Mouse (Mus musculus) stomach, postnatal 0 days (tissue): ENCODE measurements around the gene Ostf1. TPM values are rescaled to one million over a fixed set of nuclear protein-coding genes. Genes with fewer than 3 reads are reported as not detected.

Experiments used
- ATAC-seq: fragments of 200-750 bp; cut with Nextera tagmentation; 2 replicates; pipeline ENCODE4 v1.8.0; 2017; ENCODE audit not compliant: low FRiP score, low TSS enrichment
- DNase-seq: peaks from one replicate; pipeline ENCODE4 v3.0.0-alpha.2; 2016; ENCODE audit warnings: low spot score
- H3K27ac ChIP-seq: fragments of 300-500 bp; sonication (generic); replicated peaks from 2 replicates; pipeline ENCODE4 v1.5.1; 2014; ENCODE audit warnings: mild to moderate bottlenecking, control low read depth
- H3K27me3 ChIP-seq: fragments of 300-500 bp; sonication (generic); 2 replicates; pipeline ENCODE4 v1.6.1; 2014; ENCODE audit warnings: low read length; ENCODE audit not compliant: control insufficient read depth, insufficient read depth
- H3K36me3 ChIP-seq: fragments of 300-500 bp; sonication (generic); 2 replicates; pipeline ENCODE4 v1.6.1; 2014; ENCODE audit warnings: low read length, mixed read lengths; ENCODE audit not compliant: control insufficient read depth, insufficient read depth
- H3K4me1 ChIP-seq: fragments of 300-500 bp; sonication (generic); replicated peaks from 2 replicates; pipeline ENCODE4 v1.6.1; 2014; ENCODE audit warnings: antibody characterized with exemption; ENCODE audit not compliant: control insufficient read depth, insufficient read depth
- H3K4me2 ChIP-seq: fragments of 300-500 bp; sonication (generic); replicated peaks from 2 replicates; pipeline ENCODE4 v1.6.1; 2014; ENCODE audit warnings: low read depth, mild to moderate bottlenecking, control low read depth, moderate library complexity
- H3K4me3 ChIP-seq: fragments of 300-500 bp; sonication (generic); 2 replicates; pipeline ENCODE4 v1.5.1; 2014; ENCODE audit warnings: low read depth, low read length, control low read depth
- H3K9ac ChIP-seq: fragments of 300-500 bp; sonication (generic); 2 replicates; pipeline ENCODE4 v1.6.1; 2014; ENCODE audit warnings: mild to moderate bottlenecking, low read length, control low read depth, mixed read lengths
- H3K9me3 ChIP-seq: fragments of 300-500 bp; sonication (generic); 2 replicates; pipeline ENCODE4 v1.6.1; 2016; ENCODE audit warnings: low read length; ENCODE audit not compliant: control insufficient read depth
- CTCF ChIP-seq: IDR thresholded peaks from 2 replicates; pipeline ENCODE4 v1.5.1; 2016; ENCODE audit warnings: antibody characterized with exemption, low read depth, mild to moderate bottlenecking, moderate library complexity
- EP300 ChIP-seq: optimal IDR thresholded peaks from 2 replicates; pipeline ENCODE3; 2016; ENCODE audit warnings: antibody characterized with exemption
- WGBS: fragments of 180-500 bp; shearing (Covaris S2); extraction: QIAGEN DNeasy Blood & Tissue Kit; methylation state at CpG from one replicate; pipeline ENCODE4 v1.1.7; 2014; 5-methylcytosine and 5-hydroxymethylcytosine counted together
- polyA plus RNA-seq: library from polyadenylated mRNA; unstranded; fragments of >200 nt; fragmentation: Nextera tagmentation; extraction: Ambion mirVana; gene quantifications from 2 replicates; pipeline ENCODE4 v1.2.1, GENCODE M21; 2015

The Ostf1 gene
- polyA plus RNA-seq, 1 experiment from 2014 or later: 129 TPM

DNA sequence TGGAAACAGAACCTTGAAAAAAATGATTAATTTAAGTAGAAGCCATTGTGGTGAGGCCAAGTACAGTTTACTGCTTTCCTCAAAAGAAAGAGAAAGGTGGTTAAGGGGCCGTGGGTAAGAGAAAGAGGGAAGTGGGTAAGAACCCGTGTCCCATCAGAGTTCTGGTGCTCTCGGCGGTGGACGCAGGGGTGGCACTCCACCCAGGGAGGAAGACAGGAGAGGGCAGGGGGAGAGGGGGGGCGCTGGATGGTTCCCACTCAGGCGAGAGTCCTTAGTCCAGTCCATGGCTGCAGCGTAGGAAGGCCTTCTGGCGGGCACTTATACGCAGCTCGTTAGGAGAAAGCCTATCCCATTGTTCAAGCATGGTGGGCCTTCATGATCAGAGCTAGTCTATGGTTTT, 64.1 kb downstream of the Ostf1 start:
- ATAC-seq: no peak
- H3K4me2 ChIP-seq: no peak overlapping the region
- H3K36me3 ChIP-seq: no peaks in the 10 kb centered on the region
- no peak overlapping the region for H3K9ac ChIP-seq
- H3K4me1 ChIP-seq: no peaks in the 10 kb centered on the region
- no peak overlapping the region for H3K4me3 ChIP-seq
- TF ChIP-seq CTCF (no peak), EP300 (no peak)
- DNase-seq: no peak
- H3K27me3 ChIP-seq: no peaks in the 10 kb centered on the region
- no peak overlapping the region for H3K27ac ChIP-seq
- H3K9me3 ChIP-seq: no peaks in the 10 kb centered on the region
- WGBS: 81% methylated on average over 11 of the region's 11 CpGs

DNA sequence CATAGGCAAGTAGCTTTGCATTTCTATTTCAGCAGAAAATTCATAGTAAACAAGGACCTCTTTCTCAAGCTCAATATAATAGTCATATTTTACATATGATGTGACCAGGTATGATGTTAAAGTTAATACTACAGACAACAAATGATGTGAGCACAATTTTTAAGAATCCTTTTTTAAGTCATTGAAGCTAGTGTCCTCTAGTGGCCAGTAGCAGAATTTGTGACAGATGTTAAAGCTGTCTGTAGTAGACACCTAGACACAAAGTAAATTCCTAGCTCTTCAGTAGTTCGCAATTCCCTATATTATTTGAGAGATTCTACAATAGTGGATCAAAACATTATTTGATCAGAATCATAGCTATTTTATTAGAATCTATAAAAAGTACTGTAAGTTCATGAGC, 73.9 kb downstream of the Ostf1 start:
- Histone ChIP-seq H3K27ac (no peak overlapping the region), H3K9me3 (no peaks in the 10 kb centered on the region), H3K27me3 (no peaks in the 10 kb centered on the region), H3K4me3 (no peak overlapping the region), H3K4me1 (no peaks in the 10 kb centered on the region), H3K4me2 (no peak overlapping the region), H3K9ac (no peak overlapping the region), H3K36me3 (no peaks in the 10 kb centered on the region)
- DNase-seq: no peak
- WGBS: 88% methylated on average over 1 of the region's 1 CpGs
- TF ChIP-seq CTCF (peak; percentile 73), EP300 (no peak)
- no peak for ATAC-seq

DNA sequence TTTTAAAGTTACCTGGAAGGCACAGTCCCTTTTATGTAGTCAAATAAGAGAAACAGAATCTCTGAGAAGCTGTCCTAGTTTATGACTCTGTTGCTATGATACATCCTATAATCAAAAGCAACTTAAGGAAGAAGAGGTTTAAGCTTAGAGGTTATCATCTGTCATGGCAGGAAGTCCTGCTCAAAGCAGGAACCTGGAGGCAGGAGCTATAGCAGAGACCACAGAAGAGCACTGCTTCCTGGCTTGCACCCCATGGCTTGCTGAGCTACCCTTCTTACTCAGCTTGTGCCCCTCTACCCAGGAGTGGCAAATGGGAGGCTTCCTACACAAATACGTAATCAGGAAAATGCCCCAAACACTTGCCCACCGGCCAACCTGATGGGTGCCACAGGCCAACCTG, 76.0 kb downstream of the Ostf1 start:
- no peaks in the 10 kb centered on the region for H3K36me3 ChIP-seq
- H3K27ac ChIP-seq: no peak overlapping the region
- H3K4me2 ChIP-seq: no peak overlapping the region
- 95% methylated on average over 2 of the region's 2 CpGs for WGBS
- ATAC-seq: no peak
- no peaks in the 10 kb centered on the region for H3K27me3 ChIP-seq
- no peaks in the 10 kb centered on the region for H3K9me3 ChIP-seq
- TF ChIP-seq EP300 (no peak), CTCF (no peak)
- no peak overlapping the region for H3K4me3 ChIP-seq
- H3K9ac ChIP-seq: no peak overlapping the region
- H3K4me1 ChIP-seq: no peaks in the 10 kb centered on the region
- no peak for DNase-seq

DNA sequence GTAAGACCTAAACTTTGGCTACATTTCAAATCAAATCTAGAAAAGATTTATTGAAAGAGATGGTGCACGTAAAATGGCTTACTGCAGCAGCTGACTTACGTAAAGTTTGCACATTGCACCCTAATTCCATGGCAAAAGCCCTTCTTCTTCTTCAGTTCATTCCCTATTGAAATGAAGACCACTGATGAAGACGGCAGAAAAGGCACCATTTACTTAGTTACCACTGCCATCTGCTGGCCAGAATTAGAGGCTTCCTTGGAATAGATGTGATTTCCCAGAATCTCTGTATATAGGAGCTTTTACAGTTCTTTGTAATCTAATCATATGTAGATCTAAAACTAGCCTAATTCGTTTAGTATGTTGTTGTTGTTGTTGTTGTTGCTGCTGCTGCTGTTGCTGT, 83.0 kb downstream of the Ostf1 start:
- Histone ChIP-seq H3K27me3 (no peaks in the 10 kb centered on the region), H3K4me3 (no peak overlapping the region), H3K9me3 (no peaks in the 10 kb centered on the region), H3K36me3 (no peaks in the 10 kb centered on the region), H3K27ac (no peak overlapping the region), H3K4me1 (no peaks in the 10 kb centered on the region), H3K4me2 (no peak overlapping the region), H3K9ac (no peak overlapping the region)
- no peak for TF ChIP-seq EP300
- TF ChIP-seq CTCF: peak; percentile 91
- 4% methylated on average over 4 of the region's 4 CpGs for WGBS
- ATAC-seq (no peak), DNase-seq (peak; percentile 42)

Other genes starting within 250 kb of the Ostf1 start
- 4.9 and 6.2 TPM in 2 replicates for gene Nmrk1, start 127 bp upstream of the Ostf1 start, polyA plus RNA-seq
- 18.4 and 18.6 TPM in 2 replicates for gene Carnmt1, start 38.9 kb upstream of the Ostf1 start, polyA plus RNA-seq
- gene D030056L22Rik, start 81.4 kb upstream of the Ostf1 start, polyA plus RNA-seq: 11.4 and 12.8 TPM in 2 replicates
- 0.01 and 0.05 TPM in 2 replicates for gene Trpm6, start 118.2 kb upstream of the Ostf1 start, polyA plus RNA-seq